Mouse (Mus musculus): ENCODE measurements at regions not wholly inside any gene's neighbourhood (a gene's known extent, or its start where the extent isn't known, plus 50 kb on each side); places are given as distances from the start of the nearest gene placed in this dataset.

DNA sequence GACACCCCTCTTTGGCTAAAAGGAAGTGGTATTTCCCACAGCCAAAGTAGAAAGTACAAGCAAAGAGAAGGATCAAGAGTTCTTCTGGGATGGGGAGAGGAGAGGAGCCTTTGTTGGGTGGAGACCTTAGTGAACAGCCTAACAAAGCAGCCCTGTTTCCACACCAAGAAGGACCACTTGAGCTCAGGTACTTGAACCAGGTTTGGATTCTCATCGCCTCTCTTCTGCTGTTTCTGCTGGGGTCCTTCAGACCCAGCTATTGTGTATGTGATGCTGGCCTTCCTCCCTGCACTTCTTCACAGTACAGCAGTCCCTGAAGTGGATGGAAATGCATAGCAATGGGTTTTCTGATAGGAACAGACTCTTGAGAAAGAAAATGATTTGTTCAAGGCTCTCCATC, 106.4 kb upstream of the Dpt start:
- TF ChIP-seq POLR2A (IDR thresholded peaks at IDR 0.05; ENCODE audit: extremely low read depth, insufficient read depth, low read length) (no peak), CTCF (IDR thresholded peaks at IDR 0.05; ENCODE audit: extremely low read depth, insufficient read depth, low read length) (no peak)

All from cortical plate, adult 2 months (tissue).